Mouse (Mus musculus): Measurements from ENCODE around the gene Adh7.
A peak's percentile ranks its signal among the peaks of the same experiment; 100 is the strongest.

The Adh7 gene

GRCm38 (mm10) chr3:138255366-138255765 lies 37.8 kb downstream of the Adh7 start:
- no peak for DNase-seq

- DNase-seq = no peak
Observed at GRCm38 (mm10) chr3:138255780-138256550, 38.4 kb downstream of the Adh7 start.

DNA sequence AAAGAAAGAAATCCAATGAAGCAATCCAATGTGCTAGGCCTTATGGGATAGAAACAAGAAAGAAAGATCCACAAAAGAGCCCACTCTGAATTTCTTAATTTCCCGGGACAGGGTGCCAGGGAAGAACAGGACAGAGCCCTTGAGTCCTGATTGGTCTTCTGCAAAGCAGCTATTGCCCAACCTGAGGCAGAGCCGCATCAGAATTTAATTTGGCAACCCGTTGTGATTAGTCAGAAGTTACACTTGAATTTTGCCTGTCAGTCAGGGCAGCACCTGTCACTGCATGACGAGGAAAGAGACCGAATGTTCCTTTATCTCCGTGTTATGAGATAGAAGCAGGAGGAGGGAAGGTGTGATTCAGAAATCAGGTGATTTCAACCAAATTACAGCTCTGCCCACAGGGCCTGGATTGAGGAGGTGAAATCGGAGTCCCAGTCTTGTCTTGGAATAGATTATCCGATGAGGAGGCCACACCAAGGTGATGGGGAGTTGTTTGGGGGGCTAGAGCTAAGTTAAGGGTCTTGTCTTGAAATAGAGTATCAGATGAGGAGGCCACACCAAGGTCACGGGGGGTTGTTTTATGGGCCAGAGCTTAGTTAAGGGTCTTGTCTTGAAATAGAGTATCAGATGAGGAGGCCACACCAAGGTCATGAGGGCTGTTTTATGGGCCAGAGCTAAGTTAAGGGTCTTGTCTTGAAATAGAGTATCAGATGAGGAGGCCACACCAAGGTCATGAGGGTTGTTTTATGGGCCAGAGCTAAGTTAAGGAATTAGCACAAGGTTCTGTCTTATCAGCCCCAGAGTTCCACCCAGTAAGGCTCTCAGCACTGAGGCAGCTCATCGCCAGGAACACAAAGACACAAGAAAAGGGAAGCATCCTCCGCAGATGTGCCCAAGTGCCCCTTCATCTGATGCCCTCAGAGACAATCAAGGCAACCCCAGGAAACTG lies 43.4 kb downstream of the Adh7 start, which contains the start of gene Adh1:
Gene Adh1, plus strand, starts transcription at position 271 of the 949 bp plus-strand sequence.
- DNase-seq = no peak

DNA sequence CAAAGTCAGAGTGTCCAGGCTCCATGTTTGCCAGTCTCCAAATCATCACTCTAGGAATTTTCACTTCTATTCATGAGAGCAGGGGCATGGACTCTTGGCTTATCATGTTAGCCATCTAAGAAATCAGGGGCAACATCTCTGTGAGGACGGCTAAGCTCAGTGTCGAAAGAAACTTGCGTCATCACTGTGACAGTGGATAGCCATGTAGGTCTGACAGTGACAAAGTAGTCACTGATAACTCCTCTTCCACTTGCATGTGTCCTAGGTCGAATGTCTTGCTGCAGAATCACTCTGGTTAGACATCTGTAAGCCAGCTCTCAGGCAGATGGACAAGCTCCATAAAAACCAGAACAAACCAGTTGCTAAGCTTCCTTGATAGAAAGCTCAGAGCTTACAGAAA lies 45.0 kb downstream of the Adh7 start:
- no peak for DNase-seq

DNA sequence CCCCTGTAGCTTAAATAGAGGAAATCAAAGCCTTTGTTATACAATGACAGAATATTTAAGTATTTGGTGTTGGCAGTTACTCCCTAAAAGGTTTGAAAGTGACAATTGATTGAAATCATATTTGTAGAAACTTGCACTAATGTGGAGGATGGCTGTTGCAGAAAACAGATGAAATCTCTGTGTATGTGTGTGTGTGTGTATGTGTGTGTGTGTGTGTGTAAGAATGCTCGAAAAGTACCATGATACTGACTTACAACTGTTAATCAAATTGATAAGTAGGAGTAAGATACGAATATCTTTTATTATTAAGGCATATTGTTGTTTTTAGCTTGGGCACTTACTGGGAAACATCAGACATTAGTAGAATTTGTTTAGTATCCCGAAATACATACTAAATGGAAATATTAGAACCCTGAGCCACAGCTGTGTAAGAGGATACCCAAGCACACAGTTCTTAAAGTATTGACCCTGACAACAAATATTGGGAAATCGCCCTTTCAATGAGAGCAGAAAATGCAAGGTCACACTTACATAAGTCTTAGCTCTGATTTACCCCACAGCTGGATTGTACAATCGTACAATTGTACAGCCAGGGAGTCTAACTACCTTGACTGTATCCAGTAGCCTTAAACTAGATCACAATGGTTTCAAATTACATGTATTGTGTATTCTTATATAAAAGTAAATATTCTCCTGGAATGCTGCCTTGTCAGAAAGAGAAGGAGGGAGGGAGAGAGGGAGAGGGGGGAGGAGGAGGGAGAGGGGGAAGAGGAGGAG lies 45.8 kb downstream of the Adh7 start:
- no peak for DNase-seq

DNA sequence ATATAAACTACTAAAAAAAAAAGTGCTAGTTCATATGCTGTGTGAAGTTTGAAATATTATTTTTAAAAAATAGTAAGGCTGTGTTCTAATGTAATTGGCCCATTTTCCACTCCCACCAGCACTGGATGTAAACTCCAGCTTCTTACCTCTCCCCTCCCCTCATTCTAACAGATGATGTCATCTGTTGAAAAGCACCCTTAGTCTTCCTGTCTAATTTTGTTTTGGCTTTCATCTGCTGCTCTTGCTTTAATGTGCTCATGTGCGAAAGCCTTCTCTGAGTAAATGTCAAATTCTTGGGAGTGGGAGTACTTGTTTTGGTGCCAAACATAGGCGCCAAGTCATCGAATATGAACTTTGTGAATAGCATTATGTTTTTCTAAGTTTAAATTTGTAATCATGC lies 47.1 kb downstream of the Adh7 start:
- DNase-seq = no peak

DNA sequence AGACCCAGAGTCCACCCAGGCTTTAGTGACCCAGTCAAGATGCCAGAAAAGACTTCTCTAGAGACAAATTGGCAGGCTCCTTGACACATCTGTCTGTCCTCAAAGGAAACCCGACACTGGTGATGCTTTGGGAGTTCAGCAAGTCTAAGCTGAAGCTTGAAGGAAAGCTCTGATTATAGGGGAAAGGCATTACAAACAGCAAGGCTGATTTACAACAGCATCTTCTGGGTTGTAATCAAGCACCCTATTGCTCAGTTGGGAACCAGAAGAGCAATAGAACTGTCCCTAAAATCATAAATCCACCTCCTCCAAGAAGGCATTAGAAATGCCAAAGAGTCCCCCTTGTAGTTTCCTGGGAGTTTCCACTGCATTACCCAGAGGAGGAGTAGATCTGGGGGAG lies 52.9 kb downstream of the Adh7 start:
- no peak for DNase-seq

- DNase-seq = no peak
Observed at GRCm38 (mm10) chr3:138271297-138271696, 53.7 kb downstream of the Adh7 start.

DNA sequence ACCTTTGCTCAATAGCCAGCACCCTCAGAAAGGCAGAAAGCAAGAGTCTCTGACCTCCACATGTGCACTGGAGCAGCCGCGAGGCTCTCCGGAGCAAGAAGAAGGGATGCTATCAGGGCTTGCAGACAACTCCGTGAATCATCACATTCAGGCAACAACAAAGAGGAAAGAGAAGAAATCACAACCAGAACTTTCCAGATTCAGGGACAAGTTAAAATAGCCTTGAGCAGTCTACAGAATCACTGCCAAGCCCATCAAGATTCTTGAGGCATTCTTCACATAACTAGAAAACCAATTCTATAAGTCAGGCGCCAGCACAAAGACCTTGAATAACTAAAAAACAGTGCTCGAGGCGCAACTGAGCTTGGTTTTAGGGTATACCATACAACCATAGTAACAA lies 55.5 kb downstream of the Adh7 start:
- no peak for DNase-seq

DNA sequence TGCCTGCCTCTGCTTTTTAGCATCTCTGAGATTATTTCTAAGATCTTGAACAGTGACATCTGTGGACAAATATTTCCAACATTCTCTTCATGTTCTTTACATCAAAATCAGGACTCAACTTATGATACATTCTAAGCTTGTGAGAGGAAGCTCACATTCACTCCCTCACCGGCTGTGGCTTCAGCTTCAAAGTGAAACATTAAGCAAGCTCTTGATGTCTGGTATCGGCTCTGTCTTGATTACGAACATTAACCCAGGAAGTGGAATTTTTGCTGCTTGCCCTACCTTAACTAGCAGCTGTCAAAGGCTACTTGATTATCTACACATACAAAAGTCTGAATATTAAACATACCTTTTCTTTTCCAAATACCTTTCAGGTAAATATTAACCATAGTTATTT lies 57.5 kb downstream of the Adh7 start:
- peak; percentile 46 for DNase-seq

DNA sequence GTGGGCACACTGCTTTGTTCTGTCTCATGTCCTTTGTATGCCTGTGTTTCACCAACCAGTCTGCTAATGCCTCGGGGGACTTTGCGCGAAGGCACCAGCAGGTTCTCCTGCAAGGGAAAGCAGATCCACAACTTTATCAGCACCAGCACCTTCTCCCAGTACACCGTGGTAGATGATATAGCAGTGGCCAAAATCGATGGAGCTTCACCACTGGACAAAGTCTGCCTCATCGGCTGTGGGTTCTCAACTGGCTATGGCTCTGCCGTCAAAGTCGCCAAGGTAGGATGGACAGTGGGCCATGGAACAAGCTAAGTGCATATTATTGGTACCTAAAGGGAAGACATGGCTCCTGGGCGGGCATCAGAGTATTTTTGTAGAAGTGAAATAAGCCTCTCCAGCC lies 65.0 kb downstream of the Adh7 start:
- DNase-seq = no peak

All from kidney, adult 9 months (tissue).